Mouse (Mus musculus) CD4-positive helper T cell, adult 2 months (primary cell): ENCODE results near the gene Tnni3k.
A peak's percentile ranks its signal among the peaks of the same experiment; 100 is the strongest.
"Not testable (repeated sequence)": the region's sequence is repeated elsewhere in the genome, so short reads cannot be mapped to it uniquely, and the experiment has no call there.

ENCODE experiments used
- DNase-seq: peaks from one replicate; pipeline ENCODE4 v3.0.0-alpha.2; 2012; ENCODE audit warnings: low read depth, missing footprints, low spot score

Gene Tnni3k

DNA sequence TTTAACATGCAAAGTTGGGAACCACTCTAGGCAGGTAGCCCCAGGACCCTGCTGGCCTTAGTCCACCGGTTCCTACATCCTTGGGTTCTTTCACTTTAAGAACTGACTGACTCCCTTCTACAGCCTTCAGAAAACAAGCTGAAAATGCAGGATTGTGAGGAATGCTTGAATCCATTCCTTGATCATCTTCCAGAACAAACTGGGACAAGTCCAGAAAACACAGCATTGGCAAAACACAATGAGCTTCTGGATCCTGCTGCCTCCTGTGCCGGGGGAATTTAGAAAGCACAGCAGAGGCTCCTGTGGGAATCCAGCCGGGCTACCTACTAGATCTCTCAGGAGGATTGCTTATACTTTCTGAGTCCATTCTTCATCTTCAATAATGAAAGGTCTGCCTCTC, 229.5 kb downstream of the Tnni3k start:
- no peak for DNase-seq

- DNase-seq = no peak
Measured at GRCm38 (mm10) chr3:154824713-154825112, 230.5 kb downstream of the Tnni3k start.

DNA sequence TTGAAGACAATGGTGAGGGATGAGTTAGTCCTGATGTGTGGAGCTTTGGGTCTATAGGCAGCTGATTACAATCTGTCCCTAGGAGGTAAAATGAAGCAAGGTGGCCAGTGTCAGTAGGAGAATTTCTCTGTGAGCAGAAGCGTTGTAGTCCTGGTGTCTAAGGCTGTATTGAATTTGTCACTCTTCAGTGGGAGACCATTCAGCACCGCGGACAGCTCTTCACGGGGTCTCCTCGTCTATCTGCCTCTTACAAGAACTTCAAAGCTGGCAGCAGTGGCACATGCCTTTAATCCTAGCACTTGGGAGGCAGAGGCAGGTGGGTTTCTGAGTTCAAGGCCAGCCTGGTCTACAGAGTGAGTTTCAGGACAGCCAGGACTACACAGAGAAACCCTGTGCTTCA, 235.5 kb downstream of the Tnni3k start:
- DNase-seq = not testable (repeated sequence)

DNA sequence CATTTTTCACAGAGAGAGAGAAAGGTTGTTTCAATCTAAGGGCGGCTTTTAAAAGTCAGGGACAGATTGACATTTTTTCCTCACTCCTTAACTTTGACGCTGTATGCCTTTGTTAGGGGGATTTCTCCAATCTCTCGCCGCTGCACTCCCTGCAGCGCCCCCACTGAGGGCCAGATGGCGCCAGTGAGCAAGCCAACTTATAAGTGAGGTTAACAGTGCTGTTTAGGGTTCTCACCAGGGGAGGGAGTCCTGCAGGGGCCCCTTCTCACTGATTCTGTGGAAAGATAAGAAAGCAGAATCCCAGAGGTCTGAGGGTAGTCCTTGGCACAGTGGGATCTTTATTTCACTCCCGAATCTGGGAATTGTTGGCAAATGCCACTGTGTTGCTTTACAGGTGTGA, 237.5 kb downstream of the Tnni3k start:
- DNase-seq = peak; percentile 12

DNA sequence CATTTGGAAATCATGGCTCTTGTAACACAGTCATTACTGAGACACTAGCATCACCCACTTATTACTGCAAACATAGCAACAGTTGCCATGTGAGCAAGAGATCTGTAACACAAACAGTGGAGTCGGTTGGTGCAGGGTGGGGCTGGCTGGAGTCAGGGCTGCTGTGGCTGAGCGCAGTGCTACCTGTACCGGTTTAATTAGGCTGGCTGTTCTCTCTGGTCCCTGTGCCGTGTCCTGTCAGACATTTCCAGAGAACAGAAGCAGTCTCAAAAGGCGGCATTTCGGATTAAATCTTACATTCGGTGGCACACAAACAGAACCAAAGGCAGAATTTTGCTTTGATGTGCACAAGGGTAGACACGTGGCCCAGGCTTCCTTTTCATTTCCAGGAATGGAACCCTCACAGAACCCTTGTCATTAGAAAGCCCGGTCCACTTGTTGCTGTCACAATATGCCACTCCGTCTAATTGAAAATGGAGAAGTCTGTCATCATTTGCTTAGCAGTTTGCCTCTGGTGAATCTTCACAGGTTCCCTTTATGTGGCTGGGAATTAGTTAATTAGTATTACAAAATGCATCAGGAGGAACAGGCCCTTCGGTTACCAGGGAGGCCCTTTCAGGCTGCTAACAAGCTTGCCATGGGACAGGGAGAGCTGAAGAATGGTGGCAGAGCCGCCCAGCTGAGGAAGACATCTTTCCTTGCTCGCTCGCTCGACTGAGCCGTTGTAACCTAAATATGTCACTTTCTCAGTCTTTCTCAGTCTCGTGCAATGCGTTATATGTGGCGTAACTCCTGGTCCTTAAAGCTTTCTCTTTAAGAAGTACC, 238.2 kb downstream of the Tnni3k start:
- DNase-seq = peak; percentile 7

DNA sequence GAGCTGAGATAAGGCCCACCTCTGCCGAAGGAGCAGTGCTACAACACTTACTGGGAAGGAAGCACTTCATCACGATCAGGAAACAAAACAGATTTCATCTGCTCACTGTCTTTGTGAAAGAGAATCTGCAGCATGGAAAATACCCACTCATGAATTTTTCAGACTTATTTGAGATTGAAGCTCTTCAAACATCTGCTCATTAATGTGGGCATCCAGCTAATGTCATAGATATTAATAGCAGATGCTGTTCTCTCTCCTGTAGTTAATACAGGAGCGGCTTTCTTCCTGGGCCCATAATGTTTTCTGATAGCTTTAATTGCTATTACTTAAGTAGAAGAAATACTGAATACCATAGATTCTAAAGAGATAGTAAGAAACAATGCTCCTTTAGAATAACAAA, 239.0 kb downstream of the Tnni3k start:
- DNase-seq = no peak

DNA sequence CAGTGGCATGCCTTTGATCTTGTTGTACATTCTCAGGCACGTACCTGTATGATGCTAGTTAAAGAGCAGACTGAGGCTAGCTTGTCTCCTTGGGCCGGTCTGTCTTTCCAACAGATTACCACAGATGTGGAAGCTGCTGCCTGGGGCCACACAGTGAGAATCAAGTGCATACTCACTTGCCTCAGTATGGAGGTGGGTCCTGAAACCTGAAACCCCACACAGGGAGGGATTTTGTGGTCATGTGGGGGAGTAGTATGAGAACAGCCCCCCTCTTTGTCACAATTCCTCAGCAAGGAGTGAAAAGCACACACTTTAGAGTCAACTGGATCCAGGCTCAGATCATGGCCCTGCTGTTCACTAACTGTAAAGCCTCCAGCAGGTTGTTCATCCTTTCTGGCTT, 239.6 kb downstream of the Tnni3k start:
- no peak for DNase-seq

DNA sequence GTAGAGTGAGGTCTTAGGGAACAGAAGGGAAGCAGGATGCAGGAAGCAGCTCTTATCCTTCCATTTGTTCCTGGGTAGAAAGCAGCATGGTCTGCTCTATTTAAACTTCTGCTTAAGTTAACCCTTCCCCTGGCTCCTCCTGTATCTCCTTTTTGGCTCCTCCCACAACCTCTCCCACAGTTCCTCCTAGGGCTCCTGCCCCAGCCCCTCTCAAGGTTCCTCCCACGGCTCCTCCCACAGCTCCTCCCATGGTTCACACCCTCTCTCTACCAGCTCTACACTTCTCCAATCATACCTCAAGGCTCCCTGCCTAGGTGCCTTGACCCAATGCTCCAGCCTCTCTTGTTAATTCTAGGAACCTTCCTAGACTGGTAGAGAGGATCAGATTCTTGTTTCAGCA, 242.3 kb downstream of the Tnni3k start:
- no peak for DNase-seq

DNA sequence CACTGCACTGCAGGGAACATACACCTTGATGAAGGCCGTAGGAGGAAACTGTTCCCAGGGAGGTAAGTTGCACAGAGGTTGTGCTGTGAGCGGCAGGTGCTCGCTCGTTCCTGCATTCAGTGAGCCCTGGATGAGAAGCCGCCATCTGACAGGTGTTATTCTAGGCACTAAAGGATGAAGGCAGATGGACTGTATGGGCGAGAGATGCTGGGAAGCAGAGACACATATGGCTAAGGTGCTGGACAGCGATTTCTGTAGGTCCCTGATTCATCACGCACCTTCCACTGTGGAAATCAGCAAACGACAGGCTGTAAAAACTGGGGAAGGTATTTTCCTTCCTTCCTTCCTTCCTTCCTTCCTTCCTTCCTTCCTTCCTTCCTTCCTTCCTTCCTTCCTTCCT, 243.4 kb downstream of the Tnni3k start:
- DNase-seq = no peak

GRCm38 (mm10) chr3:154811281-154811680, 243.9 kb downstream of the Tnni3k start:
- no peak for DNase-seq

- DNase-seq = no peak
Measured at GRCm38 (mm10) chr3:154810273-154810870, 244.8 kb downstream of the Tnni3k start.

GRCm38 (mm10) chr3:154806626-154807025, 248.6 kb downstream of the Tnni3k start:
- DNase-seq = no peak

DNA sequence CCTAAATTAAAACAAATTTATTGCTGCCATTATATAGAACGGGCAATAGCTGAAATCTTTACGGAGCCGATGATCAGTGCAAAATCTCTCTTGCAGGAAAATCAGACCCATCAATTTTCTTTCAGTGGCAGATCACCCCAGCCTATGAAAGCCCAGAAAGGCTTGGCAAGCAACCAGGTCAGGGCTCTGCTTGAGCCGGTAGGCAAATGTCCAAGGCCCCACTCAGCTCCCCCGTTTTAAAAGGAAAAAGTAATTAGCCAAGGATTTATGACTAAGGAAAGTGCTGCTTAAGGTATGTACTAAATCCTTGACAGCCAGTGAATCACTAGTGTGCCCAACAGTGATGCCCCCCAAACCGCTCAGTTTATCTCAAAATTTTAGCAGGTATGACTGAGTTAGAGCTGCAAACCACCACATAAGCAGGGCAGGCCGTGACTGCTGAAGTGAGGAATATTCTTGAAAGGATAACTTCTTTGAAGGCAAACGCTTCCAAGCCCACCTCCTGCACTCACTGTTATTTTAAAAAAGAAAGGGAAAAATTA, 254.2 kb downstream of the Tnni3k start:
- no peak for DNase-seq

DNA sequence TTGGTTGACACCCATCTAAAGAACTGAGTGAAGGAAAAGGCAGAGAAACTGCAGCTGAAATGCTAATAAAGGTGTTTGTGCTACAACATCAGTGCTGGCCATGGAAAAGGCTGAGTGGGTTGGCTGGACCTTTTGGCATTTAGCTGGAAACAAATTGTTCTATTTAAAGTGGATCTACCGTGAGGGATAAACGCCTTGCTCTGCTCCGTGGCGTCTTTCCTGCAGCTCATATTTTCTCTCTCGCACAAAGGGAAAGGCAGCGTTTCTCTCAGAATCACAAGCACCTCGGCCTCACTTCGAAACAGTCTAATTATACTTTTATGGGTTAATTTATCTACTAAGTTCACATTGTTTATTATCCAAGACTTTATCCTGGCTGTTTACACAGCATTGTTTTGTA, 254.8 kb downstream of the Tnni3k start:
- DNase-seq = no peak

DNA sequence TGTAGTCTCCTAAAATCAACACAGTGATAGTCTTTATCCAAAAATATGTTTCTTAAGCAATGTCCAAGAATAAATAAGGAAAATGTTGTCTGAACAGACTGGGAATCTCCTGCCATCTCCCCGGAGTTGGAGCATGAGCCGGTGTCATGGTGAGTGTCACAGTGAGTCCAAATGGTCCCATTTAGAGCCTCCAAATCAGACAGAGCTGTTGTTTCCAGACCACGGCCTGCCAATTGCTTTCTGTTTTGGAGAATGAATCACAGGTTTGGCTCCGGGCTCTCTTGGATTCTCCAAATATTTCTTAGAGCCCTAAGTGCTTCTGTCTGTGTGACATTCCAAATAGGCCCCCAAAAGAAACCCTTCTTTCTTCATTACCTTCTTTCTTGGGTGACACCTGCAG, 256.4 kb downstream of the Tnni3k start:
- no peak for DNase-seq

DNA sequence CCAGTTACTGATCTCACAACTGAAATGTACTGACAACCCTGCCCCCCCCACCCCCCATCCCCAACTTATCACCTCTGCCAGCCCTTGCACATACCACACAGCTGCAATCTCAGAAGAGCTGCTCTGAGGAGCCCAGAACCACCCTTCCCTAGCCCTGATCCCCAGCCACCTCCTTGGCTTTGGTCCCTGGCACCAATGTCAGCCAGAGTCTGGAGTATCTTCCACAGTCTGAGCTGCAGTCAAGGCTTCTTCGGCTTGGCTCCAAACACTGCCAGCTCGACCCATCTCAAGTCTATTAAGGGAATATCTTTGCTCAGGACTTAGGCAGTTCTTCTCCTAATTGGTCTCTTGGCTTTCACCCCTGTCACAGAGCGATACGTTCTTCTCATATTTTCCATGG, 261.6 kb downstream of the Tnni3k start:
- no peak for DNase-seq

DNA sequence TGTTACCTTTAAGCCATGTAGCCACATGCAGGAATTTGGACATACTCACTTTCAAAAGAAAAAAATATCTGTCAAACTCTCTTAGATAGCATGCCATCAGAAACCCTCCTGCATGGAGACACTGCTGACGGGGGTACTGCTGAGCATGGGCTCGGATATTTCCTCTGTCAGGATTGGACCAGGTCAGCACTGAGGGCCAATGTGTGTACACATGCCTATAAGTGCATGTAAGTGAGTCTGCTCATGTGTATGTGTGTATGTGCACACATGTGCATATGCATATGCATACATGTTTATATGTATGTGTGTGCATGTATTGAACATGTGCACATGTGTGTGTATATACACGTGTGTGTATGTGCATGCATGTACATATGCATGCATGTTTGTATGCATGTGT, 267.6 kb downstream of the Tnni3k start:
- no peak for DNase-seq

DNA sequence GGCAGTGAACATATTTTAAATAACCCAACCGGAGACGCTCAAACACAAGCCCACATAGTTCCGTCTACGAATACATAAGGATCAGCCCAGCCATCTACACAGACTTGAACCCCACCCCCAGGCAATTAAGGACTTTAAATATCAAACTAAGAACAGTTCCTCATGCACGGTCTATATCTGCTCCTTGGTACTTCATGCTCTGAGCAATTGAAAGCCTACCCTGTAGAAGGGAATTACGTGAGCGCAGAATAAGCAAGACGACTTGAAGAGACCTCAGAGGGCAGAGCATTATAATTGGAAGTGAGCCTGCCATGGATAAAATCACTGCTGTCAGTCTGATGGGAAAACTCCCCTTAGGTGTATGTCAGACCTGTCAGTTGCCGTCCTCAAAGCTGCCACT, 268.9 kb downstream of the Tnni3k start:
- DNase-seq = no peak

GRCm38 (mm10) chr3:154778836-154779595, 276.2 kb downstream of the Tnni3k start:
- peak; percentile 40 for DNase-seq

GRCm38 (mm10) chr3:154771651-154772050, 283.6 kb downstream of the Tnni3k start:
- DNase-seq = no peak

DNA sequence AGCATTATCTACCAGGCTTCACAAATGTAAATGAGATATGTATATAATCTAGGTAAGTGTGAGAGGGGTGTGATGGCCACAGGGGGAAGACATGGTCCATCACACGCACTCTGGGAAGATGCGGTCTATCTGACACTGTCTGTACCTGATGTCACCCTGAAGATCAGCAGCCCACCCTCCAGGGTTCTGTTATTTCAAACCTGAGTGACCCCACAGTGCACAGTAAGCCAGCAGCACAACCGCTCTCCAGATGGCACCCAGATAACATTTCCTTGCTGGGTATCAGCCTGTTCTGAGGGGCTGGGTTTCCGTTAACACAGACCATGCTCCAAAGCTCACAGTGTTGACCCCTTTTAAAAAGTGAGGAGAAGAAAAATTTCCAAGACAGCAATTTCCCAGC, 288.9 kb downstream of the Tnni3k start:
- DNase-seq = no peak

DNA sequence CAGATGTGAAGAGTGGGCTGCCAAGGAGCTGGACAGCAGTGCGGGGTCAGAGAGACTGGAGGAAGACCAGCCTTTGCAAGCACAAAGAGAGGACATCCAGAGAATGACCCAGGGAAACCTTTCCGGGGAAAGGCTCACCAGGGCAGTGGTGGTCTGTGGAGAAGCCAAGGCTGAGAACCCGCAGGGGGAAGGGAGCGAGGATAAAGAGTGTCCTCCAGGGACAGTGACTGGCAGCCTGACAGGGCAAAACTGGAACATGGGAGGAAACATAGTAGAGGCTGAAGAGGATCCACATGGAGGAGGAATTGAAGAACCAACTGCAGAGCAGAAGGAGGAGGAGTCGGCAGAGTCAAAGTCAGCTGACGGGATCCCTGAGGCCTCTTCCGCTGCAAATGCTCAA, 291.1 kb downstream of the Tnni3k start:
- DNase-seq = no peak
